ENCODE assay signal across 17 mouse cellular contexts in the genomic region with DNA sequence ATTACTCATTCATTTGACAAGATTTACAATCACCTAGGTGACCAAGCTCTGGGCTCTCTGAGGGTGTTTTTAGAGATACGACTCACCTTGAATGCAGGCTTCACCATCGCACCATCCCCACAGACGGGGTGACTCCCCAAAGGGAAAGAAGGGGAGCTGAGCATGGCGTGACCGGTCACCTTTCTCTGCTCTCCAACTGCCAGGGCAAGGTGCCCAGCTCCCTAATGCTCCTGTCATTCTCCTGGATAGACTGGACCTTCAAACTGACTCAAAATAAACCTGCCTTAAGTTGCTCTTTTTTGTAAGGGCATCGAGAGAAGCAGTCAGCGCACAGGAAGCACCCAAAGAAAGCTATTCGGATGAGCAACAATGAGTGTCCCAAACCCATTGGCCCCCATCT. TPM values are rescaled to one million over a fixed set of nuclear protein-coding genes. Genes with fewer than 3 reads are reported as not detected.
"Had no signal": no experiment of that assay in that cellular context is flagged by ENCODE, and none has a peak within 500 bp of the region (broad histone marks: within the 10 kb centered on the region; RNA-seq: fewer than 3 reads in every experiment).

No protein-coding gene starts in this region.

- H3K9ac ChIP-seq: neural tube, embryonic 13.5 days; neural tube, embryonic 15.5 days; stomach, embryonic 15.5 days had no signal

- DNase-seq: retina, postnatal 1 day; right cerebral cortex, adult 18-20 months; right cerebral cortex, postnatal 14 days; right cerebral cortex, postnatal 25 days; right cerebral cortex, postnatal 4 days; spleen, adult 18-20 months; thymus, adult 18-20 months; thymus, adult 2 months; thymus, postnatal 14 days; thymus, postnatal 25 days; thymus, postnatal 36 days; thymus, postnatal 4 days had no signal

- H3K4me3 ChIP-seq: neural tube, embryonic 13.5 days; neural tube, embryonic 15.5 days; stomach, embryonic 15.5 days had no signal

- H3K9me3 ChIP-seq: neural tube, embryonic 13.5 days; neural tube, embryonic 15.5 days; stomach, embryonic 15.5 days had no signal

- H3K36me3 ChIP-seq: neural tube, embryonic 13.5 days; neural tube, embryonic 15.5 days; stomach, embryonic 15.5 days had no signal

- H3K27ac ChIP-seq: neural tube, embryonic 13.5 days; neural tube, embryonic 15.5 days; stomach, embryonic 15.5 days; stomach, postnatal 0 days had no signal

- H3K4me2 ChIP-seq: neural tube, embryonic 13.5 days; neural tube, embryonic 15.5 days; stomach, embryonic 15.5 days had no signal

RNA-seq across cellular contexts. Expression of a gene that starts 39.1 kb away (rescaled TPM):
- polyA plus RNA-seq: neural tube, embryonic 14.5 days had no signal
